Mouse (Mus musculus) CD4-positive, CD25-positive, alpha-beta regulatory T cell, adult 4 months (primary cell): Measurements from ENCODE around the gene Unc5b. TPM values are rescaled to one million over a fixed set of nuclear protein-coding genes. Genes with fewer than 3 reads are reported as not detected.
A peak's percentile ranks its signal among the peaks of the same experiment; 100 is the strongest.

Experiments used
- ATAC-seq: one replicate; pipeline ENCODE4 v1.8.0; 2017
- polyA plus RNA-seq, 2 experiments: library from polyadenylated mRNA; unstranded; fragments of 100-300 nt; shearing (Covaris generic); gene quantifications; one replicate each; pipeline ENCODE4 v1.2.1; 2017

The Unc5b gene
- polyA plus RNA-seq, 2 experiments from 2014 or later: not detected

DNA sequence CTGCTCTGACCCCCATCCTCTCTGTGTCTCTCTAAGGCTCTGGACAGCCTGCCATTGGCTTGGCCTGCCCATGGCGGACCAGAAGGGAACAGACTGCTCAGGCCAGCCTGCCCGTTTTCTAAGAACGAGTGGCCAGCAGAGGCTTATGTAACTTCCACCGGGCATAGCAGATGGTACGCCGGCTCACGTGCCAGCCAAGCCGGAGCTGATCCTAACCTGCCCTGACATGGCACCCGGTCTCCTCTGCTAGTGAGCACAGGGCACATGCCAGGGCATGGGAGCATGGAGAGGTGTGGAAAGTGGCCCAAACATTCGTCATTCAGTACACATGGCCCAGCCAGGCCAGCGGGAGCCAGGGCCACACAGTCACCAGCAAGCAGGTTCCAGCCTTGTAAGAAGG is 10.8 kb downstream of the Unc5b start:
- no peak for ATAC-seq

DNA sequence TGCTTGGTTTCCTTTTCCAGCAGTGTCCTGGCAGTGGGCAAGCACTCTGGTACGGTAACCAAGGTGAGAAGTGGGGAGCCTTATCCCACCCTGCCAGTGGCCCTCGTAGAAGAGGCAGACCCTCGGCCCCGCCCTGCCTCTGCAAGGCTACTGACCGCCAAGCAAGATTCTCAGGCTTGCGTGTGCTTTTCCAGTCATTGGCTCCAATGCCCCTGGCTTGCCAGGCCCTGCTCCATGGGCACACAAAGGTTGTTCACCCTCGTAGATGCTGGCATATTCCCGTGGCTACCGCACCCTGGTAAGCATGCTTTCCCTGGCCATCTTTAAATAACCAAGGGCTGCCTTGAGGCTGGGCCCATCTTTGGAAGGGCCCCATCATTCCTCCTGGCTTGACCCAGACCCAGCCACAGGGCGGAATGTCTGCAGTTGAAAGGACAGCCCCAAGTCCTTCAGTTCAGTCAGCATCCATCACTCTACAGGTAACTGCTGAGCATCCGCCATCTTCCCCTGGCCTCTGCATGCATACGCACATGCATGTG is 11.7 kb downstream of the Unc5b start:
- ATAC-seq: no peak

DNA sequence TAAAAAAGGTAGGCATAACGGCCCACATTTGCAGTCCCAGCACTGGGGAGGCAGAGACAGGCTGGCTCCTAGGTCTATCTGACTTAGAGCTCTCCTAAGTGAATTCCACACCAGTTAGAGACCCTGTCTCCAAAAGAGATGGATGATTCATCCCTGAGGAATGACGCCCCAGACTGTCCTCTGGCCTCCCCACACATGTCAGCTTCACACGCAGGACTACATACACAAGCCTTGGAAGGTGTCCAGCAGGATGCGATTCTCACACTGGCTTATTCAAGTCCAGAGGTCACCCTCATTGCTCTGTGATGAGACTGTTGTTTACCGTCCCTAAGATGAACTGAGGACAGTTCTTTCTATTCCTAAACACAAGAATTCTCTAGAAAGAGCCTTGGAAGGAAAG is 12.2 kb downstream of the Unc5b start:
- no peak for ATAC-seq

GRCm38 (mm10) chr10:60818708-60819107 is 12.7 kb downstream of the Unc5b start:
- ATAC-seq: no peak

- ATAC-seq: no peak
Observed at GRCm38 (mm10) chr10:60817868-60818267, 13.5 kb downstream of the Unc5b start.

DNA sequence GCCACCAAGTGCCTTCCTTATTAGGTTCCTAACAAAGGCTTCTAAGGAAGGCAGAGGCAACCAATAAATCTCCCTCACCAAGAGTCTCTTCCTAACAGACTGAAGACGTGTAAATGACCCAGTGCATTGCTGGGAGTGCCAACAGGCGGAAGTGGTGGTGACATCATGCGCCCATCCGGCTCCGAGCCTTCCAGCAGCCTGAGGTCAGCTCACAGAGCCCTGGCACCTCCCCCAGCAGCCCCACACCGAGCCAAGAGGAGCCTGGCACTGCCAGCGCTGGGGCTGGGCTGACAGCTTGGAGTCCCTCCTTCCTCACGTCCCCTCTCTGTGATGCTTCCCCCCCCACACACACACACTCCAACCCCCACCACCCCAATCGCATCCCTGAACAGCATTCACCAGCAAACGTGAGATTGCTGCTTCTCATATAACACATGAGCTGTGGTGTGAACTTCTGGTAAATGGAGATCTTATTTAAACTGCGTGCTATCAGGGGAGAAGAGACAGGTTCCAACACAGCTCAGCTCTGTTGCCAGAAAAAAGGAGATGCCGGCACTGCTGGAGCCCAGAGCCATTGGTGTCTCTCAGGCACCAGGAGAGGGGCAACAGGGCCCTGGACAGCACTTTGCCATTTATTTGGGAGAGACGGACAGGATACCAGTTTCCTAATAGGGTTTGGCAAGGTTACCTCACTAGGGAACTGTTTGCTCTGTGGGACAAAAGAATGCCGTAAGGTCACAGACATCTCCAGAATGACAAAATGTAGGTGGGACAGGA is 14.3 kb downstream of the Unc5b start:
- peak; percentile 90 for ATAC-seq

GRCm38 (mm10) chr10:60815855-60816254 is 15.5 kb downstream of the Unc5b start:
- no peak for ATAC-seq

- no peak for ATAC-seq
Observed at GRCm38 (mm10) chr10:60815059-60815458, 16.3 kb downstream of the Unc5b start.

GRCm38 (mm10) chr10:60814444-60815057 is 16.8 kb downstream of the Unc5b start:
- no peak for ATAC-seq

- no peak for ATAC-seq
Observed at GRCm38 (mm10) chr10:60813606-60814005, 17.8 kb downstream of the Unc5b start.

- ATAC-seq: no peak
Observed at GRCm38 (mm10) chr10:60811792-60812525, 19.4 kb downstream of the Unc5b start.

GRCm38 (mm10) chr10:60808447-60808846 is 22.9 kb downstream of the Unc5b start:
- peak; percentile 65 for ATAC-seq

GRCm38 (mm10) chr10:60807531-60808185 is 23.7 kb downstream of the Unc5b start:
- ATAC-seq: no peak

DNA sequence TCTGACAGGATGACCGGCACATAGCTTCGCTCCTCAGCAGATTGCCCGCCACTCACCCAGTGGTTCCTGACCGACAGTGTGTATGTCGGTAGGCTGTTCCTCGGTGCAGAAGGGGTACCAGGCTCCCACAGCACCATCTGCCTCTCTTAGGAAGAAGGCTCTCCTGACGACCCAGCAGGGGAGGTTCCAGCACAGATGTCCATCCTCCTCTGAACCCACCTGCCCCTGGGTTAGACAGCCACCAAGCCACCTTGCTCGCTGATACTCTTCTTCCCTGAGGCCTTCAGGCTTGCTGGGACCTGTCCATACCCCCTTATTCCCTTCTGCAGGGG is 25.2 kb downstream of the Unc5b start:
- ATAC-seq: no peak

GRCm38 (mm10) chr10:60805436-60806206 is 25.8 kb downstream of the Unc5b start:
- ATAC-seq: no peak

DNA sequence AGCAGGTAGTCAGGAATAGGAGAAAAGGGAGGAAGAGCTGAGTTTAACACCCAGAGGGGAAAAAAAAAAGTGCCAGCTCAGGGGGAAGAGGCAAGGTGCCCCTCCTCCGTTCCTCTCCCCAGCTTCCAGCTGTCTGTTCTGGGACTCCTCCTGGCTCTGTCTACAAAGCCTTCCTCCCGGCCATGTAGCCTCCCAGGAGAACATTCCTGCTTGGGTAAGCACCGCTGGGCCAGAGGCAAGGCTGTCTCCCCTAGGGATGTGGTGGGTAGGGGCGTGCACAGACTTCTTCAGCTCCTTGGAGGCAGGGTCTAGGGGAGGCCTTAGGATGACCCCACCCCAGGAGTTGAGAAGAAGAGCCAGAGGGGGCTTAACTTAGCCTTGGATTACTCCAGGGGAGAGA is 26.5 kb downstream of the Unc5b start:
- ATAC-seq: no peak

DNA sequence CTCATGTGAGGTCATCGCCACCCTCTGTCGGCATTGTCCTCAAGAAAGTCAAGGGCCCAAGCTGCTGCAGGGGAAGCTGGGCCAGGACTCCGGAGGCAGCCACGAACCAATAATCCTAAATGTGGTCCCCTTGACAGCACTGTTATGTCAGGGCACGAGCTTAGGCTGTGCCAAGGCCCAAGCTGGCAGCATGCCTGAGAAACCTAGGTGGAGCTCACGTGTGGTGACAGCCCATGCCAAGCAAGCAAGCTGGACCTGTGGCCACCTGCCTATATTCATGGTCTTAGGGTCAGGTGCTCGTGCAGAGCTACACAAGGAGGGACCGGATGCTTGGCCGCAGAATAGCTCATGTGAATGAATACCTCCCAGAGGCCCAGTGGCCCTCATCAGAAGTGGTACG is 27.4 kb downstream of the Unc5b start:
- ATAC-seq: no peak

GRCm38 (mm10) chr10:60801898-60802412 is 29.4 kb downstream of the Unc5b start:
- no peak for ATAC-seq

DNA sequence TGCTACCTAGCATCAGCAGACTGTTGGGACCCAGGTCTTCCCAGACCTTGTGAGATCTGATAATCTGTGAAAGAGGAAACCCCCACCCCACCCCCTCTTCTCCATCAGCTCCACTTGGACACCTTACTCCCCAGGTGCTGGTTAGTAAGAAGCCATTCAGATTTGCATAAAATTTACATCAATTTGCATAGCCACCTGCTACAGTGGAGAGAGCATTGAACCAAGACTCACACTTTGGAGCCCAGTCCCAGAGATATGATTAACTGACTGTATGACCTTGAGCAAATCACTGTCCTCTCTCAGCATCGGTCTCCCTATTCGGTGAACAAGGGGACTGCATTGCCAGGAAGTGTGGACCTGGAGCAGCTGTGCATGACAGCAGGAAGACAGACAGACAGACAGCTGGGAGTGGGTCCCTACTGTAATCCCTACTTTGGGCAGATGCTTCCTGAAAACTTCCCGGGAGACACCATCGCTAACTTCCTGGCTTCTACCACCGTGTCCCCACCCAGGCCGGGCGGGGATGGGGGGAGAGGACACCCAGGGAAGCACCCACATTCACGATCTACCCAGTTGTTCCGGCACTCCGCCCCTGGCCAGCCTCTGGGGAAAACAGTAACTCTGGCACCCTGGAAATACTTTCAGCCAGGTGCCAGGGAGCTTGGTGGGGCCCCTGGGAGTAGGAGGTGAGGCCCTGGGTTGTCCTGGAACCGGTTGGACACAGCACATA is 30.0 kb downstream of the Unc5b start:
- ATAC-seq: no peak

DNA sequence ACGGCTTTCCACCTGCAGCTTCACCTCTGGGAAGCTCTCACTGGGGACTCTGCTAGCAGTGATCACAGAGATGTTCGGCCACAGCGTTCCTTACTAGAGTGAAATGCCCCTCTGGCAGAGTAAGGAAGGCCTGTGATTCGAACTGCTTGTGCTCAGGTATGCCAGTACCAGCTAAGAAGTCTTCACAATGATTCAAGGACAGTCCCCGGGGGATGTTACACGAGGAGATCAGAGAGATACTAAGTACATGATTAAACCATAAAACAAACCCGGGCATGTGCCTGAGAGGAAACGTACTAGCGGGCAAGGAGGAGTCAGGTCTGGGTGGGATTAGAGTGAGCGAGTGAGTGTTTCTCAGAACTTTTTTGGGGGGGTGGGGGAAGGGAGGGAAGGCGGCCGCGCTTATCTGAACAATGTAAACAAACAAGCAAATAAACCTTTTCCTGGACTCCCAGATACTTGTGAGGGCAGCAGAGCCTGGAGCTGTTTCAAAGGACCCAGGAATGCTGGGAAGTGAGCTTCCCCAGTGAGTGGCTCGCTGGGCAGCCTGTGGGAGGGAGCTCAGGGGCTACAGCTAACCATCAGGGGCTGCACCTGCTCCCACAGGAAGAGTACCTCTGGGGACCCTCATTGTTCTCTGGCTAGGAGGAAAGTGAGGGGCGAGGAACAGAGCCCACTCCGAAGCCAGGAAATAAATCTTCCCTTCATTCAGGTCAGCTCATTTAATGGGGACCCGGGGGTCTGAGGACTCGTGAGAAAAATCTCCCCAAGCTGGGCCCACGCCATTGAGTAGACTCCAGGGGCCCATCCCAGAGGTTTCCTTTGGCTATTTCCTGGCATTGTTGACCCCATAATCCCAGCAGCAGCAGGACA is 30.9 kb downstream of the Unc5b start:
- ATAC-seq: no peak
